Mouse (Mus musculus) neural tube, embryonic 12.5 days (tissue): Measurements from ENCODE around the gene Pacrg. TPM values are rescaled to one million over a fixed set of nuclear protein-coding genes. Genes with fewer than 3 reads are reported as not detected.

Experiments
- ATAC-seq: fragments of 200-750 bp; cut with Nextera tagmentation; 2 replicates; pipeline ENCODE4 v1.8.0; 2017; ENCODE audit warnings: low read depth, mild to moderate bottlenecking, moderate TSS enrichment, moderate library complexity; ENCODE audit not compliant: low FRiP score
- H3K27ac ChIP-seq: fragments of 300-500 bp; sonication (generic); 2 replicates; pipeline ENCODE4 v1.5.1; 2016
- H3K27me3 ChIP-seq: fragments of 300-500 bp; sonication (generic); replicated peaks from 2 replicates; pipeline ENCODE4 v1.6.1; 2016; ENCODE audit warnings: mild to moderate bottlenecking
- H3K36me3 ChIP-seq: fragments of 300-500 bp; sonication (generic); 2 replicates; pipeline ENCODE4 v1.6.1; 2016; ENCODE audit warnings: mild to moderate bottlenecking
- H3K4me1 ChIP-seq: fragments of 300-500 bp; sonication (generic); 2 replicates; pipeline ENCODE4 v1.6.1; 2016
- H3K4me2 ChIP-seq: fragments of 300-500 bp; sonication (generic); replicated peaks from 2 replicates; pipeline ENCODE4 v1.6.1; 2016; ENCODE audit warnings: mild to moderate bottlenecking
- H3K4me3 ChIP-seq: fragments of 300-500 bp; sonication (generic); 2 replicates; pipeline ENCODE4 v1.5.1; 2016
- H3K9ac ChIP-seq: fragments of 300-500 bp; sonication (generic); 2 replicates; pipeline ENCODE4 v1.6.1; 2016; ENCODE audit warnings: mild to moderate bottlenecking
- H3K9me3 ChIP-seq: fragments of 300-500 bp; sonication (generic); 2 replicates; pipeline ENCODE4 v1.6.1; 2016; ENCODE audit warnings: mild to moderate bottlenecking
- WGBS: fragments of 180-500 bp; shearing (Covaris S2); methylation state at CpG from one replicate; pipeline ENCODE4 v1.1.7; 2016; 5-methylcytosine and 5-hydroxymethylcytosine counted together
- polyA plus RNA-seq: library from polyadenylated mRNA; unstranded; fragments of >200 nt; fragmentation: Nextera tagmentation; extraction: Ambion mirVana; gene quantifications from 2 replicates; pipeline ENCODE4 v1.2.1, GENCODE M21; 2016

The Pacrg gene
- polyA plus RNA-seq, 1 experiment from 2014 or later = 8.8 TPM

DNA sequence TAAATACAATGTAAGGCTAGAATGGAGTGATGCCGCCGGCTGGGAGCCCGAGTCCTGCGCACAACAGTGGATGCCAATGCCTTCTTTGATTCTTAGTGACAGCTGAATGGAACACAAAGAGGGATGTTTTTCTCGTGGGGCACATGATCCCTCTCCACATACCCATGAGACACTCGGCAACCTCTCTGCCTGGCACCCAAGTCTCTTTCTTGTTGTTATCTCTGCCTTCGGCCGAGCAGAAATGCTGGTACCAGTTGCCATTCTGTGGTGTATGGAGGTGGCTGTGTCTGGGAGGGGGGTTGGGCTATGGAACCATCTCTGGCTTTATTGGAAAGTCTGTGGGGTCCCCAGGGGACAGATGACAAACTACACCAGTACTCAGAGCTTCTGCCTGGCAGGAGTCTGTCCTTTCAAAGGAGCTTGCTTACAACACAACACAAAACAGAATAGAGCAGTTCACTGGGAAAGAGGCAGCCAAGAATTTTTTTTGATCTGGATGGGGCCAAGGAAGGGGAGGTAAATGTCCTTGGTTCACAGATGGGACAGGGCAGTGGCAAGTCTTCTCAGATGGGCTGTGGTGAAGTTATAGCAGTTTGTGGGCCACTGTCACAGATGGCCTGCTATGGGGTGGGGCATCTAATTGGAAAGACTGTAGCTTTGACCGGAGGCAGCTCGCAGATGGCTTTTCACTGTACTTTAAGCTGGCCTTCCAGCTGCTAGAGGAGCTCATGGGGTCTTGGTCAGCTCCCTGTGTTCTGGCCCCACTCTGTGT, 388.6 kb downstream of the Pacrg start:
- no peaks in the 10 kb centered on the region for H3K27me3 ChIP-seq
- H3K27ac ChIP-seq = no peak overlapping the region
- peak; percentile 48 for ATAC-seq
- H3K9ac ChIP-seq = no peak overlapping the region
- no peaks in the 10 kb centered on the region for H3K36me3 ChIP-seq
- H3K9me3 ChIP-seq = no peaks in the 10 kb centered on the region
- H3K4me3 ChIP-seq = no peak overlapping the region
- peaks cover 20% of the 10 kb centered on the region for H3K4me1 ChIP-seq
- 42% methylated on average over 10 of the region's 10 CpGs for WGBS
- H3K4me2 ChIP-seq = 0 out of 2 replicates have a peak overlapping the region, but pooled peaks have one; percentile 9

DNA sequence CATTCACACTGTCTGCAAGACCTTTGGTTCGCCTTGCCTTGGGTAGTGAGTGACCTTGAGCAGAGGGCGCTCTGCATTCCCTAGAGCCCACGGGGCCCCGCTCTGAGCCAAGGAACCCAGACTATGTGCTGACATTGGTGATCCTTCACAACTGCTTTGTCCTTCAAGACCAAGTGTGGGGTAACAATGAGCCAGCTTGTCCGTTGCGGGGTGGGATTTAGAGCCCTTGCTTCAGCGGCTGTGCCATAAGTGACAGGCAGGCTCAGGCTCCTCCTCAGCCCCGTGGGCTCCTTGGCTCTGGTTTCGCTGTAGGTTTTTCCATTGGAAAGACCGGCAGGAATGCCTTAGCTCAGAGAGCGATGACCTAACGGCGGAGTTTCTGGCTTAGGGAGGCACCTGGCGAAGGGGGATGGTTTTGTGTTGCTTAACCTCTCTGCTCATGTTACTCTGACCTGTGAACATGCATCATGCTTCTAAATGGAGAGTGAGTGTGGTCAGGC, 390.3 kb downstream of the Pacrg start:
- Histone ChIP-seq H3K4me2 (no peak overlapping the region), H3K9me3 (no peaks in the 10 kb centered on the region), H3K4me3 (no peak overlapping the region), H3K4me1 (peaks cover 17% of the 10 kb centered on the region), H3K9ac (no peak overlapping the region), H3K27ac (no peak overlapping the region), H3K36me3 (no peaks in the 10 kb centered on the region), H3K27me3 (no peaks in the 10 kb centered on the region)
- no peak for ATAC-seq
- 82% methylated on average over 14 of the region's 14 CpGs for WGBS

DNA sequence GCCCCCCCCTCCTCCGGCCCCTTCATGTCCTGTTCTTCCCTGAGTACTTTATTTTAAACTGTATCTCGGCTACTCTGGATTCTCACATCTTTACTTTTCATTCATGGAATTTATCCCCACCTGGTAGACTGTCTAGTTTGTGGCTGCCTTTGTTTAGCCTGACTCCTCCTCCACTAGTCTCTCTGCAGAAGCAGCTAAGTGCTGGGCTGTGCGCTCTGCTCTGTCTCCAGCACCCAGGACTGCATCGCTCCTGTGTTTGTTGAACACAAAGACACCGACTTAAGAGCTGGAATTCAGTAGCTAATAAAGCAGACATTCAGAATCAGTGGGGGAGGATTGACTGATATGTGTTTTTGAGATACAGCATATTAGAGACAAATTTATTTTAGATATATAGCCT, 391.7 kb downstream of the Pacrg start:
- Histone ChIP-seq H3K4me2 (no peak overlapping the region), H3K9ac (no peak overlapping the region), H3K27ac (no peak overlapping the region), H3K9me3 (no peaks in the 10 kb centered on the region), H3K27me3 (no peaks in the 10 kb centered on the region), H3K36me3 (no peaks in the 10 kb centered on the region), H3K4me3 (no peak overlapping the region), H3K4me1 (peaks cover 17% of the 10 kb centered on the region)
- WGBS = 67% methylated on average over 5 of the region's 5 CpGs
- ATAC-seq = no peak

- Histone ChIP-seq H3K9ac (0 out of 2 replicates have a peak overlapping the region, but pooled peaks have one; percentile 21), H3K27me3 (no peaks in the 10 kb centered on the region), H3K4me2 (peak overlapping the region; percentile 28), H3K27ac (peak overlapping the region; percentile 26; the same call in 1 of the 2 replicates), H3K9me3 (no peaks in the 10 kb centered on the region), H3K4me1 (peaks cover 23% of the 10 kb centered on the region), H3K36me3 (no peaks in the 10 kb centered on the region), H3K4me3 (no peak overlapping the region)
- 18% methylated on average over 16 of the region's 16 CpGs for WGBS
- ATAC-seq = peak; percentile 88
Measured at GRCm38 (mm10) chr17:10441501-10442111, 398.5 kb downstream of the Pacrg start.

DNA sequence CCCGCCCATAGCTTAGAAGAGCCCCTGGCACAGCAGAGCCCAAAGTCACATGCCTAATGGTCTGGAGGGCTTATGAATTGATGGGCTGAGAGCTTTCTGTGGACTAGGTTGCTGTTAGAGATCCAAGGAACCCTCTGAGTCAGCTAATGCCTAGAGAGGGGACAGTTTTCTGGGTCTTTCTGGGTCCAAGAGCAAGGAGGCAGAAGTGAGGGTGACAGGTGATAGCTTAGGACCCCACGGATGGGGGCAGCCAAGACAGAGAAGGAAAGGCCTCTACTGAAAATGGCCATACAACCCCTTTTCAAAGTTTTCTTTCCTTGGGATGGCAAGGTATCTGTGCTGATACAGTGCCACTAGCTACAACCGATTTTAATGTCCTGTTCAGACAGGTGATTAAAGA, 399.1 kb downstream of the Pacrg start:
- Histone ChIP-seq H3K36me3 (no peaks in the 10 kb centered on the region), H3K4me2 (no peak overlapping the region), H3K4me3 (no peak overlapping the region), H3K9ac (no peak overlapping the region), H3K27me3 (no peaks in the 10 kb centered on the region), H3K9me3 (no peaks in the 10 kb centered on the region), H3K4me1 (peaks cover 23% of the 10 kb centered on the region), H3K27ac (no peak overlapping the region)
- WGBS = 63% methylated on average over 3 of the region's 3 CpGs
- no peak for ATAC-seq

GRCm38 (mm10) chr17:10439815-10440214, 400.3 kb downstream of the Pacrg start:
- H3K4me1 ChIP-seq = peaks cover 23% of the 10 kb centered on the region
- H3K9ac ChIP-seq = no peak overlapping the region
- WGBS = 65% methylated on average over 8 of the region's 8 CpGs
- H3K27ac ChIP-seq = no peak overlapping the region
- no peaks in the 10 kb centered on the region for H3K9me3 ChIP-seq
- no peak overlapping the region for H3K4me3 ChIP-seq
- ATAC-seq = no peak
- H3K36me3 ChIP-seq = no peaks in the 10 kb centered on the region
- H3K27me3 ChIP-seq = no peaks in the 10 kb centered on the region
- no peak overlapping the region for H3K4me2 ChIP-seq

DNA sequence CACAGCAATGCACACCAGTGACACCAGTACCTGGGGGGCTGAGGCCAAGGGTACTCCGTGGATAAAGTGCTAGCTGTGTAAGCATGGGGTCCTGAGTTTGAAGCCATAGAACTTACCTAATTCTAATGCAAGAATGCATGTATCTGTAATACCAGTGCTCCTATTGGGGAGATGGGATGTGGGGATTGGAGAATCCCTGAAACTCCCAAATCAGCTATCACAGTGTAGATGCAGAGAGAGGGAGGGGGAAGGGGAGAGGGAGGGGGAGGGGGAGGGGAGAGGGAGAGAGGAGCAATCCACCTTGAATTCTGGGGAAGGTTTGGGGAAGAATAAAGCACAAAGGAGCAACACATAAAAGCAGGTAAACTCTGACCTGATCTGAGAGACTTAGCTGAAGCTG, 405.2 kb downstream of the Pacrg start:
- Histone ChIP-seq H3K4me1 (peaks cover 3% of the 10 kb centered on the region; the same call in 1 of the 2 replicates), H3K4me3 (no peak overlapping the region), H3K36me3 (no peaks in the 10 kb centered on the region), H3K4me2 (no peak overlapping the region), H3K9me3 (no peaks in the 10 kb centered on the region), H3K9ac (no peak overlapping the region), H3K27ac (no peak overlapping the region), H3K27me3 (no peaks in the 10 kb centered on the region)
- 50% methylated on average over 1 of the region's 1 CpGs for WGBS
- no peak for ATAC-seq

DNA sequence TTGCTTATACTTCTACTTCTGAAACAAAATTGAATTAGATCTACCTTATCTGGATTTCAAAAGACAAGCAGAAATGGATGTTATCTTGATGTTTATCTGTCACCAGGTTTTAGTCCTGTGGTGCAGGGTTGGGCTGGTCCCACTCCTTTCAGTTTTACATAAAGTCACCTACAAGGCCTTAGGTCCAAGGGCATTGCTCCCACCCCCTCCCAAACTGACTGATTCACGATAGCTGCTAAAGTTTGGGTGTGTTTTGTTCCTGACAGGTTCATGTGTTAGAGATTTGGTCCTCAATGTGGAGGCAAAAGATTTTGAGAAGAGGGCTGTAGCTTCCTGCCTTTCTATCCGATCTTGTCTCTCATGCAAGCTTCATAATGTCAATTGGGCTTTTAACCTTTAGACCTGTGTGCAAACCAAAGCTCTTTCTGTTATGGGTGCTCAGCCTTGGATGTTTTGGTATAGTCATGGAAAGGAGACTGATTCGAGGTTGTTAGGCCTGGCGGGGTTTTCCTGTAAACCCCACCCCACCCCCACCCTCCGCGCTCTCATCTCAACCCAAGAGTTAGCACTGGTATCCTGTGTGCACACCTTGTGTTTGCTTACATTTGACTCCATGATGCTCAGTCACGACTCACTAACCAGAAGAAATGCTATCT, 407.5 kb downstream of the Pacrg start:
- H3K9me3 ChIP-seq = no peaks in the 10 kb centered on the region
- H3K27me3 ChIP-seq = no peaks in the 10 kb centered on the region
- H3K4me2 ChIP-seq = no peak overlapping the region
- no peak overlapping the region for H3K27ac ChIP-seq
- no peaks in the 10 kb centered on the region for H3K4me1 ChIP-seq
- H3K9ac ChIP-seq = no peak overlapping the region
- H3K36me3 ChIP-seq = no peaks in the 10 kb centered on the region
- no peak for ATAC-seq
- no peak overlapping the region for H3K4me3 ChIP-seq
- 93% methylated on average over 7 of the region's 7 CpGs for WGBS

DNA sequence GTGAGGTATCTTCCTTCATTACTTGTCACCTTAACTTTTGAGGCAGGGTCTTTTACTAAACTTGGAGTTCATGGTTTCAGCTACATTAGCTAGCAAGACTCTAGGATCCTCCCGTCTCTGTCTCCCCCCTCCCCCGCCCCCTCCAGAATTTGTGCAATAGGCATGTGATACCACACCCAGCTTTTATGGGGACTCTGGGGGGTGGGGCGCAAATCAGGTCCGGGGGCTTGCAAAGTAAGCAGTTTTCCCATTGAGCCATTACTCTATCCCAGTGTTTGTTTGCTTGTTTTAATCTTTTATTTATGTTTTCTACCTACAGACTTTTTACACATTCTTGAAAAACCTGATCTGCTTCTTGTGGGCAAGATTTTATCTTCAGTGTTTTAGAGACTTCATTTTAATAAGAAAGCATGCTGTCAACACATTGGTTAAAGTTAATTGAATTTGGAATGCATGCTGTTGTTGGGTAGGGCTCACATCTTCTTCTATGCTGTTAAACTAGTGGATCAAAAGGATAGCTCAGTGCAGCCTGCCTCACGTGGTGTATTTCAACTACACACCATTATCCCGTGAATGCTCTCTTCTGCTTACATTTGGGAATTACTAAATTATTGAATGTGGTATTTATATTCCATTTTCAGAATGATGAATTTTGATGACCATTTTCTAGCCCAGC, 408.1 kb downstream of the Pacrg start:
- Histone ChIP-seq H3K4me3 (no peak overlapping the region), H3K9ac (no peak overlapping the region), H3K4me2 (no peak overlapping the region), H3K27ac (no peak overlapping the region), H3K27me3 (no peaks in the 10 kb centered on the region), H3K9me3 (no peaks in the 10 kb centered on the region), H3K4me1 (no peaks in the 10 kb centered on the region), H3K36me3 (no peaks in the 10 kb centered on the region)
- no peak for ATAC-seq
- WGBS = 68% methylated on average over 6 of the region's 6 CpGs

DNA sequence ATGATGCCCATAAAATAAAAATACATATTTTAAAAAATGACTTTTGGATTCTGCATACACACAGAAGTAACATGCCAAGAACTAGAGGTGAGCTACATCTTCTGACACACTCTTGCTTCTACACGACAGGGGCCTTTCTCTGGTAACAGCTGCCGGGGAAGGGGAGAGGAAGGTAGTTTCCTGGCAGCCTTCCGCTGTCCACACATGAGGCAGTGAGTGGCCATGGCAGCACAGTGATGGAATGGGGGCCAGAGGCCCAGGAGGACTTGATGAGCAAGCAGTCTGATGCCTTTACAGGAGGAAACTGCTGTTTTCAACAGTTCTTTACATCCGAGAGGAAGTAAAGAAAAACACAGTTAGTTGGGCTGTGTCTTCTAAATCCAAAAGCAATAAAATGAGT, 409.3 kb downstream of the Pacrg start:
- Histone ChIP-seq H3K9me3 (no peaks in the 10 kb centered on the region), H3K27me3 (no peaks in the 10 kb centered on the region), H3K36me3 (no peaks in the 10 kb centered on the region), H3K9ac (no peak overlapping the region), H3K4me3 (no peak overlapping the region), H3K4me1 (no peaks in the 10 kb centered on the region), H3K4me2 (no peak overlapping the region), H3K27ac (no peak overlapping the region)
- no peak for ATAC-seq
- 90% methylated on average over 4 of the region's 4 CpGs for WGBS

DNA sequence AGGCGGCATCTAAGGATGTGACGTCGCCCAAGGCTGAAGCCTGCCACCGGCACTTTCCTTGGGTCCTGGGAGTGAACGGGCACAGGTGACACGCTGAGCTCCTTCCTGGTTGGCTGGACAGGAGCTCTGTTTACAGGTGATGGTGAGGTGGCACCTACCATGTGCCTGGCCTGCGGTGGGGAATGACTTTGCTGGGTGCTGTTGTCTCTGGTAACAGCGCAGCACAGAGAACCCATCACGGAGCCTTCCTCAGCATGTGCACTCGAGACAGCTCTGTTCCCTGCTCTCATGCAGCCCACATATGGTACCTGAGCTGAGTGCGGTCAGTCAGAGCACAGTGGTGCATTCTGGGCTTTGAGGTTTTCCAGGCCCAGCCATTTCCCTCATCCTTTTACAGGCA, 410.7 kb downstream of the Pacrg start:
- Histone ChIP-seq H3K4me1 (no peaks in the 10 kb centered on the region), H3K9me3 (no peaks in the 10 kb centered on the region), H3K27ac (no peak overlapping the region), H3K4me3 (no peak overlapping the region), H3K4me2 (no peak overlapping the region), H3K36me3 (no peaks in the 10 kb centered on the region), H3K27me3 (no peaks in the 10 kb centered on the region), H3K9ac (no peak overlapping the region)
- WGBS = 90% methylated on average over 11 of the region's 11 CpGs
- no peak for ATAC-seq

DNA sequence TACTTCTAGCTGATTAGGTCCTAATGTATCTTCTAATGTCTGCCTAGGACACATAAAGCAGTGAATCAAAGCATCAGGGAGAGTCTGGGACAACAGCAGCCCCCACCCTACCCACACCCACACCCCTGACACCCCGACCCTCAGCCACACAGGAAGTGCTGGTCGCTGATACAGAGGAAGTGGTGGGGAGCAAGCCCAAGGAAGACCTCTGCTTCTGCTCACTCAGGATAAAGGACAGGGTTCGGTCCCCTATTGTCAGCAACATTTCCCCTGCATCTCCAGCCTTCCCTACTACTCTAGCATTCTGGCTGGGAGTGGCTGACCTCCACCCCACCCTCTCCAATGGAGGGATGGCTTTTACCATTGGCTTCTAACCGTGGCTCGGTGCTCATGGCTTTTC, 414.8 kb downstream of the Pacrg start:
- H3K9me3 ChIP-seq = no peaks in the 10 kb centered on the region
- 81% methylated on average over 5 of the region's 5 CpGs for WGBS
- H3K9ac ChIP-seq = no peak overlapping the region
- no peaks in the 10 kb centered on the region for H3K27me3 ChIP-seq
- no peak for ATAC-seq
- no peaks in the 10 kb centered on the region for H3K36me3 ChIP-seq
- H3K4me2 ChIP-seq = no peak overlapping the region
- no peaks in the 10 kb centered on the region for H3K4me1 ChIP-seq
- no peak overlapping the region for H3K27ac ChIP-seq
- no peak overlapping the region for H3K4me3 ChIP-seq
